Mouse (Mus musculus): ENCODE results near the gene Cd300e. TPM values are rescaled to one million over a fixed set of nuclear protein-coding genes. Genes with fewer than 3 reads are reported as not detected.
"Not testable (repeated sequence)": the region's sequence is repeated elsewhere in the genome, so short reads cannot be mapped to it uniquely, and the experiment has no call there.

Gene Cd300e
- total RNA-seq, 2 experiments from 2014 or later = not detected

GRCm38 (mm10) chr11:115016093-115016492 is 45.9 kb downstream of the Cd300e start, which contains the start of gene Cd300ld2:
Gene Cd300ld2 (minus strand): TSS chr11:115016193.
- ATAC-seq (replicated peaks; ENCODE audit: poor library complexity, severe bottlenecking) = not testable (repeated sequence)

GRCm38 (mm10) chr11:115004070-115004469 is 57.9 kb downstream of the Cd300e start:
- ATAC-seq (replicated peaks; ENCODE audit: poor library complexity, severe bottlenecking) = peak; percentile 83

Other genes with a start within 250 kb of the Cd300e start
- gene Gprc5c, start 211.0 kb downstream of the Cd300e start, total RNA-seq (2014; fragmentation: Nextera tagmentation) = not detected in 2 replicates
- not detected in 2 replicates for gene Gprc5c, start 211.0 kb downstream of the Cd300e start, total RNA-seq (2017)
- 11.4 and 12.6 TPM in 2 replicates for gene Cd300a, start 172.1 kb downstream of the Cd300e start, total RNA-seq (2014; fragmentation: Nextera tagmentation)
- 14.3 and 20.8 TPM in 2 replicates for gene Cd300a, start 172.1 kb downstream of the Cd300e start, total RNA-seq (2017)
- gene Cd300lb, start 127.8 kb downstream of the Cd300e start, total RNA-seq (2014; fragmentation: Nextera tagmentation) = 24.4 and 25.9 TPM in 2 replicates
- gene Cd300lb, start 127.8 kb downstream of the Cd300e start, total RNA-seq (2017) = 17.4 and 17.7 TPM in 2 replicates
- not detected in 2 replicates for gene Cd300c, start 93.0 kb downstream of the Cd300e start, total RNA-seq (2014; fragmentation: Nextera tagmentation)
- gene Cd300c, start 93.0 kb downstream of the Cd300e start, total RNA-seq (2017) = not detected in 2 replicates
- not detected in 2 replicates for gene Cd300ld, start 72.3 kb downstream of the Cd300e start, total RNA-seq (2014; fragmentation: Nextera tagmentation)
- gene Cd300ld, start 72.3 kb downstream of the Cd300e start, total RNA-seq (2017) = 0.10 and 1.2 TPM in 2 replicates
- gene Cd300c2, start 60.3 kb downstream of the Cd300e start, total RNA-seq (2014; fragmentation: Nextera tagmentation) = 1.1 and 2.2 TPM in 2 replicates
- 0.60 and 1.3 TPM in 2 replicates for gene Cd300c2, start 60.3 kb downstream of the Cd300e start, total RNA-seq (2017)
- not detected in 2 replicates for gene Cd300ld2, start 46.0 kb downstream of the Cd300e start, total RNA-seq (2014; fragmentation: Nextera tagmentation)
- not detected in 2 replicates for gene Cd300ld2, start 46.0 kb downstream of the Cd300e start, total RNA-seq (2017)
- gene Cd300ld4, start 35.2 kb downstream of the Cd300e start, total RNA-seq (2014; fragmentation: Nextera tagmentation) = not detected in 2 replicates
- gene Cd300ld4, start 35.2 kb downstream of the Cd300e start, total RNA-seq (2017) = not detected in 2 replicates
- gene Cd300ld5, start 24.4 kb downstream of the Cd300e start, total RNA-seq (2014; fragmentation: Nextera tagmentation) = not detected in 2 replicates
- not detected in 2 replicates for gene Cd300ld5, start 24.4 kb downstream of the Cd300e start, total RNA-seq (2017)
- not detected in 2 replicates for gene Cd300ld3, start 13.8 kb downstream of the Cd300e start, total RNA-seq (2014; fragmentation: Nextera tagmentation)
- not detected in 2 replicates for gene Cd300ld3, start 13.8 kb downstream of the Cd300e start, total RNA-seq (2017)
- 6.5 and 15.1 TPM in 2 replicates for gene Rab37, start 29.3 kb upstream of the Cd300e start, total RNA-seq (2014; fragmentation: Nextera tagmentation)
- gene Rab37, start 29.3 kb upstream of the Cd300e start, total RNA-seq (2017) = 7.1 and 10.0 TPM in 2 replicates
- not detected in 2 replicates for gene Cd300lf, start 71.8 kb upstream of the Cd300e start, total RNA-seq (2014; fragmentation: Nextera tagmentation)
- gene Cd300lf, start 71.8 kb upstream of the Cd300e start, total RNA-seq (2017) = 0.46 and 2.8 TPM in 2 replicates
- gene Slc9a3r1, start 101.2 kb upstream of the Cd300e start, total RNA-seq (2014; fragmentation: Nextera tagmentation) = 37.4 and 55.9 TPM in 2 replicates
- gene Slc9a3r1, start 101.2 kb upstream of the Cd300e start, total RNA-seq (2017) = 48.2 and 50.3 TPM in 2 replicates
- gene Tmem104, start 125.3 kb upstream of the Cd300e start, total RNA-seq (2014; fragmentation: Nextera tagmentation) = 11.5 and 12.8 TPM in 2 replicates
- gene Tmem104, start 125.3 kb upstream of the Cd300e start, total RNA-seq (2017) = 2.4 and 3.6 TPM in 2 replicates
- gene Nat9, start 125.7 kb upstream of the Cd300e start, total RNA-seq (2014; fragmentation: Nextera tagmentation) = 27.1 and 27.5 TPM in 2 replicates
- gene Nat9, start 125.7 kb upstream of the Cd300e start, total RNA-seq (2017) = 21.3 and 28.0 TPM in 2 replicates
- gene Grin2c, start 205.1 kb upstream of the Cd300e start, total RNA-seq (2014; fragmentation: Nextera tagmentation) = not detected in 2 replicates
- gene Grin2c, start 205.1 kb upstream of the Cd300e start, total RNA-seq (2017) = not detected in 2 replicates
- 23.9 and 26.4 TPM in 2 replicates for gene Fdxr, start 214.9 kb upstream of the Cd300e start, total RNA-seq (2014; fragmentation: Nextera tagmentation)
- gene Fdxr, start 214.9 kb upstream of the Cd300e start, total RNA-seq (2017) = 9.7 and 14.2 TPM in 2 replicates
- 1.2 and 1.3 TPM in 2 replicates for gene Fads6, start 235.5 kb upstream of the Cd300e start, total RNA-seq (2014; fragmentation: Nextera tagmentation)
- 1.4 and 2.9 TPM in 2 replicates for gene Fads6, start 235.5 kb upstream of the Cd300e start, total RNA-seq (2017)
- not detected in 2 replicates for gene Otop2, start 245.0 kb upstream of the Cd300e start, total RNA-seq (2014; fragmentation: Nextera tagmentation)
- not detected in 2 replicates for gene Otop2, start 245.0 kb upstream of the Cd300e start, total RNA-seq (2017)